Mouse (Mus musculus) thymus, adult 2 months (tissue): ENCODE measurements around the gene Senp5.

ENCODE experiments used
- CTCF ChIP-seq: fragments of 200-500 bp; IDR thresholded peaks from 2 replicates; pipeline ENCODE4 v1.5.1; 2012; ENCODE audit warnings: mild to moderate bottlenecking, control low read depth, low read length, moderate library complexity, borderline replicate concordance; ENCODE audit not compliant: control insufficient read depth, poor library complexity, insufficient read depth; ENCODE audit errors: extremely low read depth
- POLR2A ChIP-seq: fragments of 200-500 bp; IDR thresholded peaks from 2 replicates; pipeline ENCODE4 v1.6.1; 2012; ENCODE audit warnings: mild to moderate bottlenecking, low read length, control low read depth, moderate library complexity; ENCODE audit not compliant: control insufficient read depth, poor library complexity, insufficient read depth; ENCODE audit errors: extremely low read depth

- TF ChIP-seq POLR2A (no peak), CTCF (no peak)
Observed at GRCm38 (mm10) chr16:31924368-31924767, 78.7 kb downstream of the Senp5 start.
